Mouse (Mus musculus): ENCODE data around the gene Casr. TPM values are rescaled to one million over a fixed set of nuclear protein-coding genes. Genes with fewer than 3 reads are reported as not detected.

Gene Casr
- polyA plus RNA-seq, 1 experiment from 2014 or later, result 0.04 TPM

DNA sequence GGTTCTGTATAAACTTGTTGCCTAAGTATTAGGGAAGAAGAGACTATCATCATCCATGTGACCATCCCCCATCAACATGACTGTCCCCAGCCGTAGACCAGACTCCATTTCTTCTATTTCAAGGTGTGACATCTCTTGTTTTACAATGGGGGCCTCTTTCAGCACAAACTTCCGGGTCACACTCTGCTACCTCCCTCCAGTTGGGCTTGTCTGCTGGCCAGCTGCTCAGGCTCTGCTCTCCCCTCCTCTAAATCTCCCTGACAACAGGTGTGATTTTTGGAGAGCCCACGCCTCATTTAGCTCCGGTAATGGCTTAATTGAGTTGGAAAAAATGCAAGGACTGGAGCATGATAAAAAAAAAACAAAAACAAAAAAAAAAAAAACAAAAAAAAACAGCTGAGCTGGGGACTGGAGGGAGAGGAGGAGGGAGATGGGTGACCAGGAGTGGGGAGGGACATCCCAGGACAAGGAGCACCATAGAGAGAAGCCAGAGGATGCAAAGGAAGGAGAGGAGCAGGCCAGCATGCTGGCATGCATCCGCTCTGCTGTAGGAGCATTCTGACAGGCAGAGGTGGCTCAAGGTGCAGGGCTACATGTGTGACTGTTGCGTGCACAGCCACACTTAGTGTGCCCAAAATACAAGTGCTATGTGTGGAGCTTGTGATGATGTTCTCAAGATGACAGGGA is 35.2 kb downstream of the Casr start:
- no peaks in the 10 kb centered on the region for H3K36me3 ChIP-seq (ENCODE audit: control insufficient read depth, insufficient read depth)
- no peak overlapping the region for H3K4me3 ChIP-seq (ENCODE audit: low read depth, low read length)
- no peak overlapping the region for H3K27ac ChIP-seq (ENCODE audit: low read depth, low read length)
- WGBS, result 56% methylated on average over 6 of the region's 6 CpGs
- ATAC-seq, result no peak
- no peaks in the 10 kb centered on the region for H3K9me3 ChIP-seq (ENCODE audit: control insufficient read depth)
- H3K4me2 ChIP-seq (replicated peaks; ENCODE audit: low read depth), result no peak overlapping the region
- H3K27me3 ChIP-seq (replicated peaks; ENCODE audit: control insufficient read depth, insufficient read depth, low read length), result no peaks in the 10 kb centered on the region
- TF ChIP-seq CTCF (IDR thresholded peaks at IDR 0.05; ENCODE audit: low read depth), result no peak
- no peak overlapping the region for H3K9ac ChIP-seq (ENCODE audit: low read depth, low read length)
- no peaks in the 10 kb centered on the region for H3K4me1 ChIP-seq (replicated peaks; ENCODE audit: control insufficient read depth, insufficient read depth, low read length)

DNA sequence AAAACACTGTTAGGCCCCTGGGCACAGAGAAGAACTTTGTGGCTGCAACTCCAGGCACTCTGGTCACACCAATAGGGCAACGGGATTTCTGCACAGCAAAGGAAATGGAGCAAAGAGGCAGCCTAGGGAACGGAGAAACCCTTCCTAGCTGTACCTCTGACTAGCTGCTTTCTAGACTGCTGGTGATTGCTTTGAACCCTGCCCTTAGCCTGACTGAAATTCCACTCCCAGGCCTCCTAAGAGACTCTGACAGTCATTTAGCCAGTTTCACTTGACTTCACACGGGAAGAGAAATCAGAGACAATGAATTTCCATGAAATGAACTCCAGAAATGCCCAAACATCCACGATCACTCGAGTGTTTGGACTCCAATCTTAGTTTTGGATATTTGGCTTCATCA is 38.8 kb downstream of the Casr start:
- ATAC-seq, result no peak
- no peaks in the 10 kb centered on the region for H3K9me3 ChIP-seq (ENCODE audit: control insufficient read depth)
- H3K4me2 ChIP-seq (replicated peaks; ENCODE audit: low read depth), result no peak overlapping the region
- no peak for TF ChIP-seq CTCF (IDR thresholded peaks at IDR 0.05; ENCODE audit: low read depth)
- no peaks in the 10 kb centered on the region for H3K4me1 ChIP-seq (replicated peaks; ENCODE audit: control insufficient read depth, insufficient read depth, low read length)
- H3K36me3 ChIP-seq (ENCODE audit: control insufficient read depth, insufficient read depth), result no peaks in the 10 kb centered on the region
- no peak overlapping the region for H3K9ac ChIP-seq (ENCODE audit: low read depth, low read length)
- 74% methylated on average over 5 of the region's 5 CpGs for WGBS
- no peaks in the 10 kb centered on the region for H3K27me3 ChIP-seq (replicated peaks; ENCODE audit: control insufficient read depth, insufficient read depth, low read length)
- no peak overlapping the region for H3K4me3 ChIP-seq (ENCODE audit: low read depth, low read length)
- H3K27ac ChIP-seq (ENCODE audit: low read depth, low read length), result no peak overlapping the region

DNA sequence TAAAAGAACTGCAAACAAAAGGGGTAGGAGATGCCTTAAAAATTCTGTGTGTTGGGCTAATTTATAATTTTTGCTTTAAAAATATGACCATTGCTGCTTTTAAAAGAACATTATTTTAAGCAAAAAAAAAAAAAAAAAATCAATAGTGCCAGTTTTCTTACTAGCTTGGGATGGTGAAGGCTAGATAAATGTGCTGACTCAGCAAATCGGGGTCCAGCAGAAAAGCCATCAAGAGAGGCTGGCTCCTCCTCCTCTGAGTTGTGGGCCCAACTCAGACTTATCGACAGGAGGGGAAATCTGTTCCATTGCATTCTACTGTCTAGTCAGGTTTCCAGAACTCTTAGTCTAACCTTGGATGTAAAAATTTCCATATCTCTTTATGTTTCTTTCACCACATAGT is 45.6 kb downstream of the Casr start:
- no peak for TF ChIP-seq CTCF (IDR thresholded peaks at IDR 0.05; ENCODE audit: low read depth)
- WGBS, result 69% methylated on average over 2 of the region's 2 CpGs
- H3K36me3 ChIP-seq (ENCODE audit: control insufficient read depth, insufficient read depth), result no peaks in the 10 kb centered on the region
- no peak overlapping the region for H3K4me2 ChIP-seq (replicated peaks; ENCODE audit: low read depth)
- H3K27me3 ChIP-seq (replicated peaks; ENCODE audit: control insufficient read depth, insufficient read depth, low read length), result no peaks in the 10 kb centered on the region
- no peak overlapping the region for H3K4me3 ChIP-seq (ENCODE audit: low read depth, low read length)
- no peaks in the 10 kb centered on the region for H3K4me1 ChIP-seq (replicated peaks; ENCODE audit: control insufficient read depth, insufficient read depth, low read length)
- H3K9ac ChIP-seq (ENCODE audit: low read depth, low read length), result no peak overlapping the region
- no peak for ATAC-seq
- H3K9me3 ChIP-seq (ENCODE audit: control insufficient read depth), result no peaks in the 10 kb centered on the region
- H3K27ac ChIP-seq (ENCODE audit: low read depth, low read length), result no peak overlapping the region

DNA sequence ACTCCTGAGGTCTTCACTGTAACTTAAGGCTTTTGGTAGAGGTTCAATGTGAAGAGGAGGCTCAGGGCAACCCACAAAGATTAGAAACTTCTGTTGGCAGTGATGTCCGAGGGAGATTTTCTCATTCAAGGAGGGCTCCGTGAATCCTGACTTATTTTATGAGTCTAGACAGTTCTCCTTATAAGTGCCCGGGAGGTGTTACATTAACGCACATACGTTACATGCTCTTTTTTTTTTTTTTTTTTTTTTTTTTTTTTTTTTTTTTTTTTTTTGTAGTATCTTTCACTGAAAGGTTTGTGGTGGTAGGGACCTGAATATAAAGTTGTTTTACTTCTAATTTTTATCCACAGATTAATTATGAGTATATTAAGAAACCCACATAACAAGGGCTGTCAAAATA is 54.6 kb downstream of the Casr start:
- WGBS, result 93% methylated on average over 5 of the region's 5 CpGs
- H3K4me2 ChIP-seq (replicated peaks; ENCODE audit: low read depth), result no peak overlapping the region

DNA sequence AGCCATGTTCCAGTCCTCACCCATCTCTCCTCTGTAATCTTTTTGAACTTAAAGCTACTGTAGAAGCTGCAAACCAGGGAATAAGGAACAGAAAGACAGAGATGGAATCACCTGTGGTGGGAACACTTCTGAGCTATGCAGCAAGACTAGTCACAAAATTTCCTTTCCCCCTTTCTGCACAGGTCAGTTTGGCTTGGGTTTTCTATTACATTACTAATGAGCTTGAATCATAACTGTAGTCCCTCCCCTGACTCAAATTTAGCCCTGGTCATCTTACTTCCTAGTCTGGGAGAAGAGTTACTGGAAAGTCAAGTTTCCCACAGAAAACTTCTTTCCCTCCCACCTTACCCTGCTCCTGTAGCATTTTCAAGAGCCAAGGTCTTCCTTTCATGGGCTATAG is 55.1 kb downstream of the Casr start:
- Histone ChIP-seq H3K27ac (ENCODE audit: low read depth, low read length) (no peak overlapping the region), H3K4me2 (replicated peaks; ENCODE audit: low read depth) (no peak overlapping the region), H3K27me3 (replicated peaks; ENCODE audit: control insufficient read depth, insufficient read depth, low read length) (no peaks in the 10 kb centered on the region), H3K9me3 (ENCODE audit: control insufficient read depth) (no peaks in the 10 kb centered on the region), H3K4me1 (replicated peaks; ENCODE audit: control insufficient read depth, insufficient read depth, low read length) (no peaks in the 10 kb centered on the region), H3K4me3 (ENCODE audit: low read depth, low read length) (no peak overlapping the region), H3K9ac (ENCODE audit: low read depth, low read length) (no peak overlapping the region), H3K36me3 (ENCODE audit: control insufficient read depth, insufficient read depth) (no peaks in the 10 kb centered on the region)
- ATAC-seq, result no peak
- TF ChIP-seq CTCF (IDR thresholded peaks at IDR 0.05; ENCODE audit: low read depth), result no peak

More for the DNA sequence above, 54.6 kb downstream of the Casr start:
- Histone ChIP-seq H3K9ac (ENCODE audit: low read depth, low read length) (no peak overlapping the region), H3K27me3 (replicated peaks; ENCODE audit: control insufficient read depth, insufficient read depth, low read length) (no peaks in the 10 kb centered on the region), H3K9me3 (ENCODE audit: control insufficient read depth) (no peaks in the 10 kb centered on the region), H3K4me3 (ENCODE audit: low read depth, low read length) (no peak overlapping the region), H3K4me1 (replicated peaks; ENCODE audit: control insufficient read depth, insufficient read depth, low read length) (no peaks in the 10 kb centered on the region), H3K27ac (ENCODE audit: low read depth, low read length) (no peak overlapping the region), H3K36me3 (ENCODE audit: control insufficient read depth, insufficient read depth) (no peaks in the 10 kb centered on the region)
- TF ChIP-seq CTCF (IDR thresholded peaks at IDR 0.05; ENCODE audit: low read depth), result no peak
- ATAC-seq, result no peak

DNA sequence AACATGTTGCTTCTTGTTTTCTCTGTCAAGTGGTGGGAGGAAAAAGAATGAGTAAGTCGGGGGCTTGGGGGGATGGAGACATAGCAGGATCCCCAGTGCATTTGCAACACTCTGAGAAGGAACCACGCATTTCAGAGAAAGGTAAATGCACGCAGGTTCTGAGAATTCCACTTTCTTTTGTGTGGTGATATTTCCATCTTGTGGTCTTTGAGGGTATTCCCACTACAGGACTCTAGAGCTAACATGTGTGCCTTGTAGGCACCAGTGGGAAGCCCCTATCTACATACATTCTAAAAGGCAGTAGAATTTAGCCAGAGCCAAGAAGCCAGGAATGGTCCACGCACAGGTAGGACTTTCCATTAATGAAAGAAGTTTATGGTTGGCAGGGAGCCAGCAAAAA is 56.0 kb downstream of the Casr start:
- peak; percentile 33 for TF ChIP-seq CTCF (IDR thresholded peaks at IDR 0.05; ENCODE audit: low read depth)

DNA sequence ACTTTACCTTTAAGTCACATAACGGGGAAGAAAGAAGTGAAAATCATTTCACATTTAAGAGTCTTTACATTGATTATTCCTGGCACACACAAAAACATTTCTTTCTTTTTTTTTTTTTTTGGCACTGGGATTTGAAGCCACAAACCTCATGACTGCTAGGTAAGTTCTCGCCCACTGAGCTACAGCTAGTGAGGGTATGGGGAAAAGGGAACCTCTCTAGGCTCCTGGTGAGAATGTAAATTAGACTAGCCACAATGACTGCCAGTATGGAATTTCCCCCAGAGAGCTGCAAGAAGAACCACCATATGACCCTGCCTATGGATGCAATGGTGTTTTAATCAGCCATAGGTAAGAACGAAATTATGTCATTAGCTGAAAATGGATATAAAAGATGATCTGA is 56.8 kb downstream of the Casr start:
- no peak overlapping the region for H3K4me3 ChIP-seq (ENCODE audit: low read depth, low read length)
- 78% methylated on average over 3 of the region's 3 CpGs for WGBS
- no peak for ATAC-seq
- no peak overlapping the region for H3K27ac ChIP-seq (ENCODE audit: low read depth, low read length)
- H3K36me3 ChIP-seq (ENCODE audit: control insufficient read depth, insufficient read depth), result no peaks in the 10 kb centered on the region
- no peaks in the 10 kb centered on the region for H3K27me3 ChIP-seq (replicated peaks; ENCODE audit: control insufficient read depth, insufficient read depth, low read length)
- H3K4me2 ChIP-seq (replicated peaks; ENCODE audit: low read depth), result no peak overlapping the region
- H3K9me3 ChIP-seq (ENCODE audit: control insufficient read depth), result no peaks in the 10 kb centered on the region
- no peak overlapping the region for H3K9ac ChIP-seq (ENCODE audit: low read depth, low read length)
- no peak for TF ChIP-seq CTCF (IDR thresholded peaks at IDR 0.05; ENCODE audit: low read depth)
- H3K4me1 ChIP-seq (replicated peaks; ENCODE audit: control insufficient read depth, insufficient read depth, low read length), result no peaks in the 10 kb centered on the region

More for the DNA sequence above, 56.0 kb downstream of the Casr start:
- WGBS, result 39% methylated on average over 4 of the region's 4 CpGs
- ATAC-seq, result no peak
- no peak overlapping the region for H3K4me3 ChIP-seq (ENCODE audit: low read depth, low read length)
- H3K9me3 ChIP-seq (ENCODE audit: control insufficient read depth), result no peaks in the 10 kb centered on the region
- H3K36me3 ChIP-seq (ENCODE audit: control insufficient read depth, insufficient read depth), result no peaks in the 10 kb centered on the region
- H3K9ac ChIP-seq (ENCODE audit: low read depth, low read length), result no peak overlapping the region
- no peaks in the 10 kb centered on the region for H3K27me3 ChIP-seq (replicated peaks; ENCODE audit: control insufficient read depth, insufficient read depth, low read length)
- no peak overlapping the region for H3K4me2 ChIP-seq (replicated peaks; ENCODE audit: low read depth)
- H3K27ac ChIP-seq (ENCODE audit: low read depth, low read length), result no peak overlapping the region
- H3K4me1 ChIP-seq (replicated peaks; ENCODE audit: control insufficient read depth, insufficient read depth, low read length), result no peaks in the 10 kb centered on the region

Measured in intestine, postnatal 0 days (tissue).